Mouse (Mus musculus) frontal cortex, adult (tissue): Measurements from ENCODE around the gene N4bp2l1.

Source experiments
- ATAC-seq: cut with Nextera tagmentation; 2 replicates; pipeline ENCODE4 v1.9.2; 2017; ENCODE audit warnings: mild to moderate bottlenecking, moderate library complexity, mixed read lengths; ENCODE audit not compliant: low TSS enrichment

The N4bp2l1 gene

GRCm38 (mm10) chr5:150564426-150564825 lies 32.6 kb downstream of the N4bp2l1 start:
- no peak for ATAC-seq

GRCm38 (mm10) chr5:150561783-150562182 lies 35.2 kb downstream of the N4bp2l1 start:
- ATAC-seq: no peak

GRCm38 (mm10) chr5:150561376-150561775 lies 35.6 kb downstream of the N4bp2l1 start:
- no peak for ATAC-seq

- no peak for ATAC-seq
These were observed 36.1 kb downstream of the N4bp2l1 start for GRCm38 (mm10) chr5:150560851-150561250.

GRCm38 (mm10) chr5:150559519-150560103 lies 37.4 kb downstream of the N4bp2l1 start:
- no peak for ATAC-seq

GRCm38 (mm10) chr5:150551637-150552036 lies 45.4 kb downstream of the N4bp2l1 start:
- peak; percentile 62; the same call in 1 of the 2 replicates for ATAC-seq

GRCm38 (mm10) chr5:150543184-150543583 lies 53.8 kb downstream of the N4bp2l1 start:
- peak; percentile 31; the same call in 1 of the 2 replicates for ATAC-seq

- no peak for ATAC-seq
These were observed 55.7 kb downstream of the N4bp2l1 start for GRCm38 (mm10) chr5:150541302-150541701.

GRCm38 (mm10) chr5:150525239-150525638 lies 71.7 kb downstream of the N4bp2l1 start:
- no peak for ATAC-seq

- ATAC-seq: no peak
These were observed 74.1 kb downstream of the N4bp2l1 start for GRCm38 (mm10) chr5:150522867-150523234.

- peak; percentile 97 for ATAC-seq
These were observed 74.8 kb downstream of the N4bp2l1 start, which contains the start of gene Brca2 for GRCm38 (mm10) chr5:150521937-150522866. Gene Brca2 (plus strand): TSS chr5:150522630.
